Mouse (Mus musculus): ENCODE measurements around the gene Vars. TPM values are rescaled to one million over a fixed set of nuclear protein-coding genes. Genes with fewer than 3 reads are reported as not detected.
"Not testable (repeated sequence)": the region's sequence is repeated elsewhere in the genome, so short reads cannot be mapped to it uniquely, and the experiment has no call there.

Gene Vars
- polyA plus RNA-seq (2015; fragmentation: Nextera tagmentation; extraction: Ambion mirVana) = 61.0 and 69.1 TPM in 2 replicates

- Histone ChIP-seq H3K36me3 (peaks cover 21% of the 10 kb centered on the region), H3K4me3 (replicated peaks) (peak within 1 kb of the TSS; percentile 94), H3K9me3 (no peaks in the 10 kb centered on the region), H3K27ac (peak within 1 kb of the TSS; percentile 96), H3K4me1 (replicated peaks) (peaks cover 46% of the 10 kb centered on the region), H3K4me2 (replicated peaks) (peak within 1 kb of the TSS; percentile 100), H3K27me3 (no peaks in the 10 kb centered on the region), H3K9ac (replicated peaks) (peak within 1 kb of the TSS; percentile 97)
- WGBS = under 1% methylated on average over 71 of the region's 83 CpGs
- ATAC-seq = peak; percentile 93
Observed at GRCm38 (mm10) chr17:35000717-35001451, at the start of gene Vars. Gene Vars, plus strand, starts transcription at chr17:35000987.

DNA sequence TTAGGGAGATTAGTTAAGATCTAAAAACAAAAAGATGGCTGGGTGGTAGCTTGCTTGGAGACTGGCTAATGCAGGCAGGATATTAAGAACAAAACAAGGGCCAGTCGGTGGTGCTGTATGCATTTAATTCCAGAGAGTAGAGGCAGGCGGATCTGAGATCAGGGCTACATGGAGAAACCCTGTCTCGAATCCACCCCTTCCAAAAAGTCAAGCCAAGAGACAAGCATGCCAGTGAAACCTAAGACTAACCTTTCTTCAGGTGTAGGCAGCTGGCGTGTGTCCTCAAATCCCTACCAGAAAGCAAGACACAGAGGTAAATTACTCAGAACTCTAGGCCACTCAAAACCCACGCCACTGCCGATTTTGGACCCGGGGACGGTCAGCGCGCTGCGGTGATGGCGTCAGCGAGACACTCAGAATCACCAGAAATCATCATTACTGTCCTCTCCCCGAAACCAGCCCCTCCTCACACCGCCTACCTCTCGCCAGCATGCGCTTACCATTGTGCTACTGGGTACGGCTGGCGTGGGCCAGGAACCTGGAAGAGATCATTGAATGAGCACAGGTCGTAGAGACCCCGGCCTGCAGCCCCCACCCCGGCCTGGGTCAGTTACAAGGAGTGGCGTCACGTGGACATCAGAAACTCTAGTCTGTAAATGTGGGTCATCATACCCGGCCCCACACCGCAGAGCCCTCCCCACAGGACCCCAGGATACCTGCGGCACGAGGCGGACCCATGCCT lies 49.0 kb upstream of the Vars start:
- under 1% methylated on average over 29 of the region's 29 CpGs for WGBS
- peaks cover 17% of the 10 kb centered on the region for H3K36me3 ChIP-seq
- H3K9me3 ChIP-seq = no peaks in the 10 kb centered on the region
- peak overlapping the region; percentile 97 for H3K4me2 ChIP-seq (replicated peaks)
- H3K27me3 ChIP-seq = peaks cover 20% of the 10 kb centered on the region
- peak overlapping the region; percentile 92 for H3K27ac ChIP-seq
- H3K9ac ChIP-seq (replicated peaks) = peak overlapping the region; percentile 97
- ATAC-seq = 0 out of 2 replicates have a peak, but pooled peaks have one; percentile 2
- H3K4me1 ChIP-seq (replicated peaks) = peaks cover 18% of the 10 kb centered on the region
- peak overlapping the region; percentile 75 for H3K4me3 ChIP-seq (replicated peaks)

GRCm38 (mm10) chr17:34952378-34953040 lies 48.3 kb upstream of the Vars start:
- peak overlapping the region; percentile 97 for H3K4me2 ChIP-seq (replicated peaks)
- H3K9ac ChIP-seq (replicated peaks) = peak overlapping the region; percentile 97
- H3K9me3 ChIP-seq = no peaks in the 10 kb centered on the region
- under 1% methylated on average over 23 of the region's 23 CpGs for WGBS
- H3K4me1 ChIP-seq (replicated peaks) = peaks cover 18% of the 10 kb centered on the region
- peaks cover 22% of the 10 kb centered on the region for H3K27me3 ChIP-seq
- peak overlapping the region; percentile 92 for H3K27ac ChIP-seq
- peak; percentile 83 for ATAC-seq
- H3K36me3 ChIP-seq = peaks cover 17% of the 10 kb centered on the region
- H3K4me3 ChIP-seq (replicated peaks) = peak overlapping the region; percentile 75

DNA sequence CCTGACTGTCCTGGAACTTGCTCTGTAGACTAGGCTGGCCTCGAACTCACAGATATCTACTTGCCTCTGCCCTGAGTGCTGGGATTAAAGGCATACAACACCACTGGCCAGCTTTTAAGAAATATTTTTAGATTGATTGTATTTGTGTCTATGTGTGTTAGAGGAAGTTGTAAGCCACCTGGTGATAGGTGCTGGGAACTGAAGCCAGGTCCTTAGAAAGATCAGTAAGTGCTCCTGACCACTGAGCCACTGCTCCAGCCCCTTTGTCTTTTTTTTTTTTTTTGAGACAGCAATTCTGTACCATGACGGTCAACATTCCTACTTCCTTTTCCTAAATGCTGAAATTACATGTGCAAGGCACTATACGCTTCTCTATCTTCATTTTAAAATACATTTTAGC lies 47.5 kb upstream of the Vars start:
- Histone ChIP-seq H3K27me3 (peaks cover 22% of the 10 kb centered on the region), H3K4me1 (replicated peaks) (peaks cover 18% of the 10 kb centered on the region), H3K4me2 (replicated peaks) (peak overlapping the region; percentile 97; the same call in 1 of the 2 replicates), H3K36me3 (peaks cover 17% of the 10 kb centered on the region), H3K9ac (replicated peaks) (no peak overlapping the region), H3K27ac (no peak overlapping the region), H3K9me3 (no peaks in the 10 kb centered on the region), H3K4me3 (replicated peaks) (no peak overlapping the region)
- WGBS = 90% methylated on average over 3 of the region's 3 CpGs
- ATAC-seq = no peak

DNA sequence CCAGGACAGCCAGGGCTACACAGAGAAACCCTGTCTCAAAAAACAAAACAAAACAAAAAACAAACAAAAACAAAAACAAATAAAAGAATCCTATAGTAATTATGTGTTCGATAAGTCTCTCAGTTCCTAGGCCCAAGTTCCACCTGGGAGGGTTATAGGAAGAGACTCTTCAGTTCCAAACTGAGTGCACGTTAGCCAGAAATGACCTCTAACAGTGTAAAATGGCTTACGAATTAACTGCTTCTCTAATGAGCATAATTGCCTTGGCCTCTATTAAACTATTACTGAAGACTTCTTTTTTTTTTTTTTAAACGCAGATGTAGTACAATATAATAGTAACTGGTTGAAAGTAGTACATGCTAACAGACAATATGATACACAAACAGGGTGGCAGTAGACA lies 46.9 kb upstream of the Vars start:
- Histone ChIP-seq H3K27ac (no peak overlapping the region), H3K9ac (replicated peaks) (no peak overlapping the region), H3K9me3 (no peaks in the 10 kb centered on the region), H3K4me2 (replicated peaks) (no peak overlapping the region), H3K4me3 (replicated peaks) (no peak overlapping the region), H3K4me1 (replicated peaks) (peaks cover 18% of the 10 kb centered on the region), H3K27me3 (peaks cover 22% of the 10 kb centered on the region), H3K36me3 (peaks cover 17% of the 10 kb centered on the region)
- ATAC-seq = no peak
- WGBS = 92% methylated on average over 4 of the region's 4 CpGs

DNA sequence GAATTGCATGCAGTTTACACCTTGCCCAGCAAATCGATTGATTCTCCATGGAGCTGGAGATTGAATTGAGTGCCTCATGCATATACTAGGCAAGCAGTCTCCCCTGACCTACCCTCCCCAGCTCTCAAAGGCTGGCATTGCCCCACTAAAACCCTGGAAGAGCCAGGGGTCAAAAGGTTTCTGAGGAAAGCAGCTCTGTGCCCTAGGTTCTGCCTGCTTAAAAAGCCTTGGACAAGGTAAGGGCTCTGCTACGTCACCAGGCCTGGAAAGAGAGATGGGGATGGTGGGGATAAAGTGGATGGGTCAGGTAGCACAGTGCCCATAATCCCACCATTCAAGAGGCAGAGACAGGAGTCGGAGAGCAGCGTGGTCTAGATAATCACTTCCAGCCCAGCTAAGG lies 46.0 kb upstream of the Vars start:
- peaks cover 25% of the 10 kb centered on the region for H3K27me3 ChIP-seq
- no peaks in the 10 kb centered on the region for H3K9me3 ChIP-seq
- peaks cover 11% of the 10 kb centered on the region for H3K36me3 ChIP-seq
- no peak overlapping the region; the same call in 1 of the 2 replicates for H3K9ac ChIP-seq (replicated peaks)
- no peak overlapping the region for H3K4me2 ChIP-seq (replicated peaks)
- no peak overlapping the region for H3K4me3 ChIP-seq (replicated peaks)
- peaks cover 21% of the 10 kb centered on the region for H3K4me1 ChIP-seq (replicated peaks)
- 82% methylated on average over 4 of the region's 4 CpGs for WGBS
- ATAC-seq = no peak
- H3K27ac ChIP-seq = no peak overlapping the region

DNA sequence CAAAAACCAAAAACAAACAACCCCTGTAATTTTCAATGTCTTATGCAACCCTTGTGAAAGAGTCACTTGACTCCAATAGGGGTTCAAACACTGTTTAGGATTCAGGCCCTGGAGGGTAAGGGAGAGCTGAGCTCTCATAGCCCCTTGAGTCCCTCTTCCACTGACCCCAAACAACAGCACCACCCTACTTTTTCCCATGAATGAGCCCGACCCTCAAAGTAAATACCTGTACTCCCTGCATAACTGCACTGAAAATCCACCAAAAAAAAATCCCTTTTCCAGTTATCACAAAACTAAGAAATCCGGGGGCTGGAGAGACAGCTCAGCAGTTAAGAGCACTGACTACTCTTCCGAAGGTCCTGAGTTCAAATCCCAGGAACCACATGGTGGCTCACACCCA lies 44.9 kb upstream of the Vars start:
- no peak overlapping the region for H3K27ac ChIP-seq
- no peak for ATAC-seq

GRCm38 (mm10) chr17:34956340-34956739 lies 44.4 kb upstream of the Vars start:
- 37% methylated on average over 1 of the region's 1 CpGs for WGBS
- no peak overlapping the region for H3K9ac ChIP-seq (replicated peaks)
- H3K4me1 ChIP-seq (replicated peaks) = peaks cover 12% of the 10 kb centered on the region; the same call in 1 of the 2 replicates
- no peak overlapping the region for H3K4me2 ChIP-seq (replicated peaks)
- no peak for ATAC-seq
- H3K27ac ChIP-seq = no peak overlapping the region
- no peaks in the 10 kb centered on the region for H3K9me3 ChIP-seq
- H3K36me3 ChIP-seq = no peaks in the 10 kb centered on the region
- H3K27me3 ChIP-seq = peaks cover 39% of the 10 kb centered on the region
- H3K4me3 ChIP-seq (replicated peaks) = no peak overlapping the region

More for the DNA sequence above, 44.9 kb upstream of the Vars start:
- no peak overlapping the region for H3K4me3 ChIP-seq (replicated peaks)
- H3K4me1 ChIP-seq (replicated peaks) = peaks cover 16% of the 10 kb centered on the region
- H3K9me3 ChIP-seq = no peaks in the 10 kb centered on the region
- H3K36me3 ChIP-seq = peaks cover under 1% of the 10 kb centered on the region; the same call in 1 of the 2 replicates
- H3K4me2 ChIP-seq (replicated peaks) = no peak overlapping the region
- peaks cover 34% of the 10 kb centered on the region for H3K27me3 ChIP-seq
- H3K9ac ChIP-seq (replicated peaks) = no peak overlapping the region
- 81% methylated on average over 3 of the region's 3 CpGs for WGBS

- not testable (repeated sequence) for ATAC-seq; H3K36me3 ChIP-seq; H3K9ac ChIP-seq (replicated peaks); H3K27ac ChIP-seq; H3K9me3 ChIP-seq; H3K4me3 ChIP-seq (replicated peaks); H3K4me2 ChIP-seq (replicated peaks)
- Histone ChIP-seq H3K4me1 (replicated peaks) (peaks cover 12% of the 10 kb centered on the region; the same call in 1 of the 2 replicates), H3K27me3 (peaks cover 47% of the 10 kb centered on the region)
- 26% methylated on average over 35 of the region's 40 CpGs for WGBS
Observed at GRCm38 (mm10) chr17:34957291-34957690, 43.5 kb upstream of the Vars start.

DNA sequence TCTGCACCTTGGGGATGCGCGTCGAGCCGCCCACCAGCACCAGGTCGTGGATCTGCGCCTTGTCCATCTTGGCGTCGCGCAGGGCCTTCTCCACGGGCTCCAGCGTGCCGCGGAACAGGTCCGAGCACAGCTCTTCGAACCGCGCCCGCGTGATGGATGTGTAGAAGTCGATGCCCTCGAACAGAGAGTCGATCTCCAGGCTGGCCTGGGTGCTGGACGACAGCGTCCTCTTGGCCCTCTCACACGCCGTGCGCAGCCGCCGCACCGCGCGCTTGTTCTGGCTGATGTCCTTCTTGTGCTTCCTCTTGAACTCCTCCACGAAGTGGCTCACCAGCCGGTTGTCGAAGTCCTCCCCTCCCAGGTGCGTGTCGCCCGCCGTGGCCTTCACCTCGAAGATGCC lies 42.8 kb upstream of the Vars start:
- not testable (repeated sequence) for H3K9me3 ChIP-seq; H3K4me3 ChIP-seq (replicated peaks); H3K36me3 ChIP-seq; ATAC-seq; H3K4me2 ChIP-seq (replicated peaks); H3K27ac ChIP-seq; H3K9ac ChIP-seq (replicated peaks)
- WGBS = 33% methylated on average over 31 of the region's 40 CpGs
- Histone ChIP-seq H3K27me3 (peaks cover 51% of the 10 kb centered on the region), H3K4me1 (replicated peaks) (peaks cover 12% of the 10 kb centered on the region; the same call in 1 of the 2 replicates)

- H3K9ac ChIP-seq (replicated peaks); H3K27ac ChIP-seq; H3K9me3 ChIP-seq; H3K36me3 ChIP-seq: not testable (repeated sequence)
- 1% methylated on average over 32 of the region's 47 CpGs for WGBS
- H3K27me3 ChIP-seq = peaks cover 55% of the 10 kb centered on the region
- peak overlapping the region; percentile 40 for H3K4me3 ChIP-seq (replicated peaks)
- ATAC-seq = peak; percentile 55; the same call in 1 of the 2 replicates
- peaks cover 12% of the 10 kb centered on the region; the same call in 1 of the 2 replicates for H3K4me1 ChIP-seq (replicated peaks)
- peak overlapping the region; percentile 64 for H3K4me2 ChIP-seq (replicated peaks)
Observed at GRCm38 (mm10) chr17:34958734-34959129, 42.1 kb upstream of the Vars start.
